Mouse (Mus musculus) MEL (cell line): ENCODE results near the gene Tktl1. TPM values are rescaled to one million over a fixed set of nuclear protein-coding genes. Genes with fewer than 3 reads are reported as not detected.
A peak's percentile ranks its signal among the peaks of the same experiment; 100 is the strongest.

ENCODE experiments used
- DNase-seq: peaks from one replicate; pipeline ENCODE4 v3.0.0; 2011; ENCODE audit warnings: low read depth, low spot score
- H3K27ac ChIP-seq: 2 replicates; pipeline ENCODE4 v1.5.1; 2012; ENCODE audit warnings: low read depth, mild to moderate bottlenecking, control low read depth, low read length, moderate library complexity; ENCODE audit not compliant: control insufficient read depth
- H3K27me3 ChIP-seq, 2 experiments: fragments of 150-350 bp in 1 of 2; sonication (generic) in 1 of 2; 2 replicates each; pipeline ENCODE4 v1.6.1; 2012; ENCODE audit warnings: low read length in 2 of 2, mild to moderate bottlenecking in 2 of 2, improper control_type of control experiment in 1 of 2, moderate library complexity in 1 of 2; ENCODE audit not compliant: insufficient read depth in 2 of 2, control insufficient read depth in 1 of 2
- H3K36me3 ChIP-seq, 2 experiments: 2 replicates each; pipeline ENCODE4 v1.6.1; 2012 to 2014; ENCODE audit warnings: low read length in 2 of 2, improper control_type of control experiment in 1 of 2, inconsistent platforms in 1 of 2, mild to moderate bottlenecking in 1 of 2; ENCODE audit not compliant: insufficient read depth in 2 of 2, control insufficient read depth in 1 of 2
- H3K4me1 ChIP-seq, 2 experiments: fragments of 150-350 bp in 1 of 2; sonication (generic) in 1 of 2; 2 replicates each; pipeline ENCODE4 v1.6.1; 2012; ENCODE audit warnings: low read length in 2 of 2, improper control_type of control experiment in 1 of 2, mild to moderate bottlenecking in 1 of 2; ENCODE audit not compliant: insufficient read depth in 2 of 2, control insufficient read depth in 1 of 2
- H3K4me3 ChIP-seq, 2 experiments: fragments of 150-350 bp in 1 of 2; sonication (generic) in 1 of 2; 2 replicates each; pipeline ENCODE4 v1.5.1; 2012; ENCODE audit warnings: low read depth in 2 of 2, low read length in 2 of 2, mild to moderate bottlenecking in 2 of 2, moderate library complexity in 2 of 2, control low read depth in 1 of 2, improper control_type of control experiment in 1 of 2; ENCODE audit not compliant: control insufficient read depth in 1 of 2, insufficient read depth in 1 of 2
- H3K79me2 ChIP-seq: 2 replicates; pipeline ENCODE4 v1.6.1; 2012; ENCODE audit warnings: mild to moderate bottlenecking, low read length, moderate library complexity; ENCODE audit not compliant: control insufficient read depth, poor library complexity, insufficient read depth
- H3K9ac ChIP-seq: 2 replicates; pipeline ENCODE4 v1.6.1; 2012; ENCODE audit warnings: low read depth, mild to moderate bottlenecking, control low read depth, low read length, moderate library complexity; ENCODE audit not compliant: control insufficient read depth, poor library complexity, severe bottlenecking
- H3K9me3 ChIP-seq: fragments of 150-350 bp; sonication (generic); replicated peaks from 2 replicates; pipeline ENCODE4 v1.6.1; 2012; ENCODE audit warnings: mild to moderate bottlenecking, low read length, improper control_type of control experiment, moderate library complexity; ENCODE audit not compliant: insufficient read depth
- BHLHE40 ChIP-seq: IDR thresholded peaks from 2 replicates; pipeline ENCODE4 v1.6.1; 2012; ENCODE audit warnings: low read depth, mild to moderate bottlenecking, inconsistent platforms, low read length, improper control_type of control experiment, borderline replicate concordance
- CHD1 ChIP-seq: IDR thresholded peaks from 2 replicates; pipeline ENCODE4 v1.6.1; 2012; ENCODE audit warnings: low read depth, mild to moderate bottlenecking, inconsistent platforms, low read length, improper control_type of control experiment
- E2F4 ChIP-seq: IDR thresholded peaks from 2 replicates; pipeline ENCODE4 v1.6.1; 2011; ENCODE audit warnings: low read depth, low read length, improper control_type of control experiment, borderline replicate concordance
- EP300 ChIP-seq, 2 experiments: IDR thresholded peaks; 2 replicates each; pipeline ENCODE4 v1.6.1; 2011; ENCODE audit warnings: improper control_type of control experiment in 2 of 2, low read length in 2 of 2, low read depth in 1 of 2, mild to moderate bottlenecking in 1 of 2
- ETS1 ChIP-seq: IDR thresholded peaks from 2 replicates; pipeline ENCODE4 v1.6.1; 2012; ENCODE audit warnings: low read depth, mild to moderate bottlenecking, inconsistent platforms, low read length, improper control_type of control experiment, moderate library complexity
- GABPA ChIP-seq: IDR thresholded peaks from 2 replicates; pipeline ENCODE4 v1.6.1; 2012; ENCODE audit warnings: low read depth, mild to moderate bottlenecking, inconsistent platforms, low read length, improper control_type of control experiment, moderate library complexity
- HCFC1 ChIP-seq: IDR thresholded peaks from 2 replicates; pipeline ENCODE4 v1.6.1; 2012; ENCODE audit warnings: low read depth, mild to moderate bottlenecking, inconsistent platforms, low read length, improper control_type of control experiment, moderate library complexity
- JUND ChIP-seq: IDR thresholded peaks from 2 replicates; pipeline ENCODE4 v1.6.1; 2011; ENCODE audit warnings: low read depth, mild to moderate bottlenecking, improper control_type of control experiment, low read length
- MAX ChIP-seq: IDR thresholded peaks from 2 replicates; pipeline ENCODE4 v1.6.1; 2011; ENCODE audit warnings: low read length, improper control_type of control experiment
- MEF2A ChIP-seq: IDR thresholded peaks from 2 replicates; pipeline ENCODE4 v1.6.1; 2014; ENCODE audit warnings: low read depth, mild to moderate bottlenecking, inconsistent platforms, low read length, improper control_type of control experiment; ENCODE audit not compliant: poor library complexity, insufficient replicate concordance, severe bottlenecking; ENCODE audit errors: extremely low read depth
- MYB ChIP-seq: IDR thresholded peaks from 2 replicates; pipeline ENCODE4 v1.6.1; 2011; ENCODE audit warnings: mild to moderate bottlenecking, low read depth, low read length, improper control_type of control experiment
- NELFE ChIP-seq: IDR thresholded peaks from 2 replicates; pipeline ENCODE4 v1.6.1; 2011; ENCODE audit warnings: low read depth, low read length, improper control_type of control experiment
- POLR2A ChIP-seq, 2 experiments: IDR thresholded peaks; 2 replicates each; pipeline ENCODE4 v1.6.1; 2011 to 2012; ENCODE audit warnings: low read length in 2 of 2, mild to moderate bottlenecking in 2 of 2, control low read depth in 1 of 2, improper control_type of control experiment in 1 of 2, low read depth in 1 of 2, moderate library complexity in 1 of 2; ENCODE audit not compliant: control insufficient read depth in 1 of 2, insufficient read depth in 1 of 2, poor library complexity in 1 of 2
- RAD21 ChIP-seq: IDR thresholded peaks from 2 replicates; pipeline ENCODE4 v1.6.1; 2011; ENCODE audit warnings: mild to moderate bottlenecking, low read depth, low read length, improper control_type of control experiment
- RCOR1 ChIP-seq: IDR thresholded peaks from 2 replicates; pipeline ENCODE4 v1.6.1; 2012; ENCODE audit warnings: low read depth, mild to moderate bottlenecking, inconsistent platforms, low read length, improper control_type of control experiment
- SMC3 ChIP-seq: IDR thresholded peaks from 2 replicates; pipeline ENCODE4 v1.6.1; 2011; ENCODE audit warnings: low read depth, low read length, improper control_type of control experiment
- USF1 ChIP-seq: IDR thresholded peaks from 2 replicates; pipeline ENCODE4 v1.6.1; 2014; ENCODE audit warnings: low read depth, mild to moderate bottlenecking, inconsistent platforms, low read length, improper control_type of control experiment, moderate library complexity
- ZMIZ1 ChIP-seq: IDR thresholded peaks from 2 replicates; pipeline ENCODE4 v1.6.1; 2012; ENCODE audit warnings: low read depth, mild to moderate bottlenecking, inconsistent platforms, low read length, improper control_type of control experiment, moderate library complexity
- ZNF384 ChIP-seq: IDR thresholded peaks from 2 replicates; pipeline ENCODE4 v1.6.1; 2012; ENCODE audit warnings: low read depth, mild to moderate bottlenecking, inconsistent platforms, low read length, improper control_type of control experiment
- polyA plus RNA-seq, 2 experiments: library from polyadenylated mRNA; stranded (reverse) in 1 of 2; unstranded in 1 of 2; fragments of >175 nt in 1 of 2; fragments of >200 nt in 1 of 2; gene quantifications; 2 replicates each; pipeline versions ENCODE4 v1.2.1 to v1.2.4; 2012; ENCODE audit warnings: low replicate concordance in 2 of 2, low read depth in 1 of 2; ENCODE audit not compliant: insufficient read length in 2 of 2, insufficient read depth in 1 of 2, missing spikeins in 1 of 2
- total RNA-seq: library from RNA; depleted of rRNA; stranded (reverse); fragments of 300-350 nt; gene quantifications from 2 replicates; pipeline ENCODE4 v1.2.3, GENCODE M21; 2012

The Tktl1 gene
- total and polyA plus RNA-seq, 3 experiments = 0.04 TPM; not detected in 2

GRCm38 (mm10) chrX:74244614-74245083 is 67.6 kb downstream of the Tktl1 start:
- peak overlapping the region; percentile 52 to 71 for H3K4me3 ChIP-seq
- H3K9me3 ChIP-seq = no peaks in the 10 kb centered on the region
- DNase-seq = peak; percentile 62
- peaks cover 0 to 14% of the 10 kb centered on the region in 2 experiments; a peak in 2 of 4 replicates for H3K4me1 ChIP-seq
- H3K27ac ChIP-seq = peak overlapping the region; percentile 97
- H3K36me3 ChIP-seq = peaks cover 0 to 12% of the 10 kb centered on the region in 2 experiments; a peak in 3 of 4 replicates
- peaks cover 18% of the 10 kb centered on the region for H3K79me2 ChIP-seq
- no peaks in the 10 kb centered on the region for H3K27me3 ChIP-seq
- peak overlapping the region; percentile 64 for H3K9ac ChIP-seq
- TF ChIP-seq MYB (no peak), MAX (no peak), ETS1 (0 out of 2 replicates have a peak, but pooled peaks have one; percentile 22), E2F4 (no peak), ZNF384 (peak; percentile 54), EP300 (IDR thresholded peaks at IDR 0.05; ENCODE audit: low read depth in 1 of 2, low read length in 2 of 2) (peak in 1 of 2 experiments; percentile 40; a peak in 2 of 4 replicates)
- TF ChIP-seq, all 39 proteins: peak for 3

DNA sequence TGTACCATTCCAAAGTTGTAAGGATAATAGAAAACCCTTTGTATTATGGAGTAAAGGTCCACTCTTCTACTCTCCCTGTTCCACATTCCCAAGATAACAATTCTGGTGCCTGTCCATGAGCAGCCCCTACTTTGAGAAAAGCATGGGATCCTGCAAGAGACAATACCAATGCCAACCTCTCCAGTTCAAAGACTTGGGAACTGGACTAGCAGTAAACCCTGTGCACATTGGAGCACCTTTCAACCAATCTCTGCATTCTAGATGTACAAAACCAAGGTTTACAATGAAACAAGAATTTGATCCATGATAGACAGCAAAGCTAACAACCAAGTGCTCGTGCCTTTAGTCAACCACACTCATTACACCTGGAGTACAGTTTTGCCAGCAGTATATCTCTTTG is 68.0 kb downstream of the Tktl1 start:
- peaks cover 0 to 17% of the 10 kb centered on the region in 2 experiments; a peak in 2 of 4 replicates for H3K4me1 ChIP-seq
- H3K4me3 ChIP-seq = peak overlapping the region; percentile 52 to 71
- no peaks in the 10 kb centered on the region for H3K27me3 ChIP-seq
- H3K9ac ChIP-seq = peak overlapping the region; percentile 64
- peak; percentile 27 for DNase-seq
- H3K27ac ChIP-seq = peak overlapping the region; percentile 74
- TF ChIP-seq E2F4 = no peak
- TF ChIP-seq CHD1 = no peak
- TF ChIP-seq MEF2A = no peak
- no peak for TF ChIP-seq POLR2A (IDR thresholded peaks at IDR 0.05; ENCODE audit: control insufficient read depth in 1 of 2, insufficient read depth in 1 of 2, low read depth in 1 of 2, low read length in 2 of 2, poor library complexity in 1 of 2)
- no peak for TF ChIP-seq RCOR1
- no peak for TF ChIP-seq NELFE
- no peak for TF ChIP-seq JUND
- TF ChIP-seq ZNF384 = no peak
- TF ChIP-seq EP300 (IDR thresholded peaks at IDR 0.05; ENCODE audit: low read depth in 1 of 2, low read length in 2 of 2) = no peak
- TF ChIP-seq SMC3 = no peak
- TF ChIP-seq ZMIZ1 = no peak
- no peak for TF ChIP-seq GABPA
- TF ChIP-seq BHLHE40 = no peak
- no peak for TF ChIP-seq MAX
- no peak for TF ChIP-seq USF1
- no peak for TF ChIP-seq HCFC1
- no peak for TF ChIP-seq RAD21
- TF ChIP-seq, all 39 proteins: peak for 0
- Histone ChIP-seq H3K9me3 (no peaks in the 10 kb centered on the region), H3K79me2 (peaks cover 18% of the 10 kb centered on the region), H3K36me3 (peaks cover 0 to 12% of the 10 kb centered on the region in 2 experiments; a peak in 3 of 4 replicates)
